Mouse (Mus musculus) E14TG2a.4 (cell line): Measurements from ENCODE around the gene Iqcf4.

Experiments used
- CTCF ChIP-seq: conservative IDR thresholded peaks from 2 replicates; pipeline ENCODE4 v1.5.1; 2014; ENCODE audit warnings: low read length
- POU5F1 ChIP-seq: IDR thresholded peaks from 2 replicates; pipeline ENCODE4 v1.6.1; 2014; ENCODE audit warnings: low read length, borderline replicate concordance

- TF ChIP-seq CTCF: no peak
- TF ChIP-seq POU5F1: no peak
Measured at GRCm38 (mm10) chr9:106572186-106572585, 1.4 kb upstream of the Iqcf4 start.
